ENCODE assay signal across 7 mouse cellular contexts in the genomic region with DNA sequence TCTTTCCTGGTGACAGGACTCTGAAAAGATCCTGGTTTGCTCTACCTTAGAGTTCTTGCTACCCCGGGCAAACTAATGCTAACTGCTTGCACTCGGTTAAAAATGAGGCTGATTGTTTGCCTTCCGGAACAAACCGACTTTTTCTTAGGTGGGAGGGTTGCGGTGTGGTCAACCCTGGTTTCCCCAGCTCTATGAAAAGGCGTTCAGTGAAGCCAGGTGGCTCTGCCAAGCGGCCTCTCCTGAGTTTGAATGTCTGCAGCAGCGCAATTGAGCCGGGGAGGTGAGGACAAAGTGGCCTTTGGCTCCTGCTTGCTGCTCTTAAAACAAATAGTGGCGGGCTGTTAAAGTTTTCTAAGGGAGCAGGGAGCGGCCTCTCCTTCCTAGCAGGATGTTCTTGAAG. TPM values are rescaled to one million over a fixed set of nuclear protein-coding genes. Genes with fewer than 3 reads are reported as not detected.
DNase-seq lines count a peak whose midpoint lies in the region; ATAC-seq and TF ChIP-seq lines count a peak whose summit lies in the region.

No protein-coding gene starts in this region.

- no peak for ATAC-seq in forebrain, embryonic 15.5 days (replicated peaks)
- no peak for ATAC-seq in kidney, embryonic 15.5 days (replicated peaks; ENCODE audit: low FRiP score)
- ATAC-seq in stomach, postnatal 0 days (ENCODE audit: low FRiP score, low TSS enrichment): peak; percentile 27; the same call in 1 of the 2 replicates

- H3K27me3 ChIP-seq in forebrain, embryonic 15.5 days: peaks cover 11% of the 10 kb centered on the region; the same call in 1 of the 2 replicates
- peaks cover 14% of the 10 kb centered on the region for H3K27me3 ChIP-seq in kidney, embryonic 15.5 days
- no peaks in the 10 kb centered on the region for H3K27me3 ChIP-seq in stomach, postnatal 0 days (ENCODE audit: control insufficient read depth, insufficient read depth, low read length)

- TF ChIP-seq EP300 in stomach, postnatal 0 days (optimal IDR thresholded peaks at IDR 0.05): no peak

- H3K4me2 ChIP-seq in forebrain, embryonic 15.5 days (replicated peaks): peak overlapping the region; percentile 68; the same call in 1 of the 2 replicates
- H3K4me2 ChIP-seq in kidney, embryonic 15.5 days: peak overlapping the region; percentile 91
- peak overlapping the region; percentile 89 for H3K4me2 ChIP-seq in stomach, postnatal 0 days (replicated peaks; ENCODE audit: low read depth)

- no peaks in the 10 kb centered on the region for H3K36me3 ChIP-seq in forebrain, embryonic 15.5 days
- no peaks in the 10 kb centered on the region for H3K36me3 ChIP-seq in kidney, embryonic 15.5 days
- no peaks in the 10 kb centered on the region for H3K36me3 ChIP-seq in stomach, postnatal 0 days (ENCODE audit: control insufficient read depth, insufficient read depth, low read length)

- no peak overlapping the region for H3K9ac ChIP-seq in forebrain, embryonic 15.5 days (replicated peaks)
- H3K9ac ChIP-seq in kidney, embryonic 15.5 days: no peak overlapping the region
- peak overlapping the region; percentile 45 for H3K9ac ChIP-seq in stomach, postnatal 0 days (ENCODE audit: low read length)

- H3K9me3 ChIP-seq in forebrain, embryonic 15.5 days: no peaks in the 10 kb centered on the region
- no peaks in the 10 kb centered on the region for H3K9me3 ChIP-seq in kidney, embryonic 15.5 days (replicated peaks)
- no peaks in the 10 kb centered on the region for H3K9me3 ChIP-seq in stomach, postnatal 0 days (ENCODE audit: control insufficient read depth, low read length)

- TF ChIP-seq CTCF in stomach, postnatal 0 days (IDR thresholded peaks at IDR 0.05; ENCODE audit: low read depth): no peak

- H3K4me3 ChIP-seq in forebrain, embryonic 15.5 days: peak overlapping the region; percentile 36; the same call in 1 of the 2 replicates
- peak overlapping the region; percentile 48 for H3K4me3 ChIP-seq in kidney, embryonic 15.5 days (replicated peaks)
- peak overlapping the region; percentile 44 for H3K4me3 ChIP-seq in stomach, postnatal 0 days (ENCODE audit: low read depth, low read length)

- 29% methylated on average over 11 of the region's 11 CpGs for WGBS in forebrain, embryonic 15.5 days
- WGBS in kidney, embryonic 15.5 days: 3% methylated on average over 11 of the region's 11 CpGs
- WGBS in stomach, postnatal 0 days: 20% methylated on average over 11 of the region's 11 CpGs

- peak; percentile 28 for DNase-seq in embryo, embryonic 10 days (ENCODE audit: low spot score)
- DNase-seq in lung, postnatal 25 days (ENCODE audit: low spot score): peak; percentile 21
- DNase-seq in stomach, postnatal 0 days (ENCODE audit: low spot score): peak; percentile 49
- no peak for DNase-seq in ovary, postnatal 14 days (ENCODE audit: low spot score)
- DNase-seq in left cerebral cortex, postnatal 4 days: no peak

- intact Hi-C loops in left cerebral cortex, postnatal 4 days (cut with DNase I): no loop called here

- H3K27ac ChIP-seq in forebrain, embryonic 15.5 days (replicated peaks): no peak overlapping the region
- H3K27ac ChIP-seq in kidney, embryonic 15.5 days: no peak overlapping the region
- H3K27ac ChIP-seq in stomach, postnatal 0 days (replicated peaks): no peak overlapping the region

- H3K4me1 ChIP-seq in forebrain, embryonic 15.5 days: peaks cover 11% of the 10 kb centered on the region
- peaks cover 23% of the 10 kb centered on the region for H3K4me1 ChIP-seq in kidney, embryonic 15.5 days
- no peaks in the 10 kb centered on the region; the same call in 1 of the 2 replicates for H3K4me1 ChIP-seq in stomach, postnatal 0 days (replicated peaks; ENCODE audit: control insufficient read depth, insufficient read depth)

RNA-seq across cellular contexts. Expression of a gene that starts 0.9 kb away (rescaled TPM):
- polyA plus RNA-seq in forebrain, embryonic 15.5 days (2015; fragmentation: Nextera tagmentation; extraction: Ambion mirVana): not detected in 2 replicates
- 0.78 and 0.91 TPM in 2 replicates for polyA plus RNA-seq in kidney, embryonic 15.5 days (2015; fragmentation: Nextera tagmentation; extraction: Ambion mirVana)
- 1.9 TPM in 2 replicates for polyA plus RNA-seq in stomach, postnatal 0 days (2015; fragmentation: Nextera tagmentation; extraction: Ambion mirVana)
- not detected for total RNA-seq in left cerebral cortex, postnatal 4 days (2021)

RNA-seq across cellular contexts. Expression of a gene that starts 33.3 kb away (rescaled TPM):
- polyA plus RNA-seq in forebrain, embryonic 15.5 days (2015; fragmentation: Nextera tagmentation; extraction: Ambion mirVana): 0.23 and 0.67 TPM in 2 replicates
- 14.0 and 17.0 TPM in 2 replicates for polyA plus RNA-seq in kidney, embryonic 15.5 days (2015; fragmentation: Nextera tagmentation; extraction: Ambion mirVana)
- not detected in 2 replicates for polyA plus RNA-seq in stomach, postnatal 0 days (2015; fragmentation: Nextera tagmentation; extraction: Ambion mirVana)
- under 1 TPM; 0.16 to 0.18 TPM for total RNA-seq in left cerebral cortex, postnatal 4 days (2021)

RNA-seq across cellular contexts. Expression of a gene that starts 42.6 kb away (rescaled TPM):
- polyA plus RNA-seq in forebrain, embryonic 15.5 days (2015; fragmentation: Nextera tagmentation; extraction: Ambion mirVana): 0.59 and 1.4 TPM in 2 replicates
- 0.16 TPM in 1 of 2 replicates, not detected in the other for polyA plus RNA-seq in kidney, embryonic 15.5 days (2015; fragmentation: Nextera tagmentation; extraction: Ambion mirVana)
- polyA plus RNA-seq in stomach, postnatal 0 days (2015; fragmentation: Nextera tagmentation; extraction: Ambion mirVana): 0.62 and 0.72 TPM in 2 replicates
- 1 to 10 TPM in 1 of 2 experiments, under 1 TPM in 1; 0.83 to 1.2 TPM for total RNA-seq in left cerebral cortex, postnatal 4 days (2021)

Comparison
In these comparisons a context has a peak if more than half of its experiments do, and no peak if none do; other contexts are left out.
1. DNase-seq: peak in embryo, embryonic 10 days (single experiment), lung, postnatal 25 days (single experiment) and stomach, postnatal 0 days (single experiment); none in ovary, postnatal 14 days (single experiment) and left cerebral cortex, postnatal 4 days (single experiment).
2. Peak in every context shown above with its lines, with median percentiles within 50 percentile points of each other: H3K4me2 ChIP-seq and H3K4me3 ChIP-seq.